Mouse (Mus musculus) MEL (cell line): ENCODE measurements at regions not wholly inside any gene's neighbourhood (a gene's known extent, or its start where the extent isn't known, plus 50 kb on each side); places are given as distances from the start of the nearest gene placed in this dataset.

Experiments used
- DNase-seq: peaks from one replicate; pipeline ENCODE4 v3.0.0; 2011; ENCODE audit warnings: low read depth, low spot score
- H3K27ac ChIP-seq: 2 replicates; pipeline ENCODE4 v1.5.1; 2012; ENCODE audit warnings: low read depth, mild to moderate bottlenecking, control low read depth, low read length, moderate library complexity; ENCODE audit not compliant: control insufficient read depth
- H3K27me3 ChIP-seq, 2 experiments: fragments of 150-350 bp in 1 of 2; sonication (generic) in 1 of 2; 2 replicates each; pipeline ENCODE4 v1.6.1; 2012; ENCODE audit warnings: low read length in 2 of 2, mild to moderate bottlenecking in 2 of 2, improper control_type of control experiment in 1 of 2, moderate library complexity in 1 of 2; ENCODE audit not compliant: insufficient read depth in 2 of 2, control insufficient read depth in 1 of 2
- H3K36me3 ChIP-seq, 2 experiments: 2 replicates each; pipeline ENCODE4 v1.6.1; 2012 to 2014; ENCODE audit warnings: low read length in 2 of 2, improper control_type of control experiment in 1 of 2, inconsistent platforms in 1 of 2, mild to moderate bottlenecking in 1 of 2; ENCODE audit not compliant: insufficient read depth in 2 of 2, control insufficient read depth in 1 of 2
- H3K4me1 ChIP-seq, 2 experiments: fragments of 150-350 bp in 1 of 2; sonication (generic) in 1 of 2; 2 replicates each; pipeline ENCODE4 v1.6.1; 2012; ENCODE audit warnings: low read length in 2 of 2, improper control_type of control experiment in 1 of 2, mild to moderate bottlenecking in 1 of 2; ENCODE audit not compliant: insufficient read depth in 2 of 2, control insufficient read depth in 1 of 2
- H3K4me3 ChIP-seq, 2 experiments: fragments of 150-350 bp in 1 of 2; sonication (generic) in 1 of 2; 2 replicates each; pipeline ENCODE4 v1.5.1; 2012; ENCODE audit warnings: low read depth in 2 of 2, low read length in 2 of 2, mild to moderate bottlenecking in 2 of 2, moderate library complexity in 2 of 2, control low read depth in 1 of 2, improper control_type of control experiment in 1 of 2; ENCODE audit not compliant: control insufficient read depth in 1 of 2, insufficient read depth in 1 of 2
- H3K79me2 ChIP-seq: 2 replicates; pipeline ENCODE4 v1.6.1; 2012; ENCODE audit warnings: mild to moderate bottlenecking, low read length, moderate library complexity; ENCODE audit not compliant: control insufficient read depth, poor library complexity, insufficient read depth
- H3K9ac ChIP-seq: 2 replicates; pipeline ENCODE4 v1.6.1; 2012; ENCODE audit warnings: low read depth, mild to moderate bottlenecking, control low read depth, low read length, moderate library complexity; ENCODE audit not compliant: control insufficient read depth, poor library complexity, severe bottlenecking
- H3K9me3 ChIP-seq: fragments of 150-350 bp; sonication (generic); replicated peaks from 2 replicates; pipeline ENCODE4 v1.6.1; 2012; ENCODE audit warnings: mild to moderate bottlenecking, low read length, improper control_type of control experiment, moderate library complexity; ENCODE audit not compliant: insufficient read depth
- BHLHE40 ChIP-seq: IDR thresholded peaks from 2 replicates; pipeline ENCODE4 v1.6.1; 2012; ENCODE audit warnings: low read depth, mild to moderate bottlenecking, inconsistent platforms, low read length, improper control_type of control experiment, borderline replicate concordance
- CHD1 ChIP-seq: IDR thresholded peaks from 2 replicates; pipeline ENCODE4 v1.6.1; 2012; ENCODE audit warnings: low read depth, mild to moderate bottlenecking, inconsistent platforms, low read length, improper control_type of control experiment
- CHD2 ChIP-seq: IDR thresholded peaks from 2 replicates; pipeline ENCODE4 v1.6.1; 2011; ENCODE audit warnings: low read length, improper control_type of control experiment
- EP300 ChIP-seq, 2 experiments: IDR thresholded peaks; 2 replicates each; pipeline ENCODE4 v1.6.1; 2011; ENCODE audit warnings: improper control_type of control experiment in 2 of 2, low read length in 2 of 2, low read depth in 1 of 2, mild to moderate bottlenecking in 1 of 2
- ETS1 ChIP-seq: IDR thresholded peaks from 2 replicates; pipeline ENCODE4 v1.6.1; 2012; ENCODE audit warnings: low read depth, mild to moderate bottlenecking, inconsistent platforms, low read length, improper control_type of control experiment, moderate library complexity
- GABPA ChIP-seq: IDR thresholded peaks from 2 replicates; pipeline ENCODE4 v1.6.1; 2012; ENCODE audit warnings: low read depth, mild to moderate bottlenecking, inconsistent platforms, low read length, improper control_type of control experiment, moderate library complexity
- GATA1 ChIP-seq: IDR thresholded peaks from 2 replicates; pipeline ENCODE4 v1.6.1; 2011; ENCODE audit warnings: low read depth, low read length, improper control_type of control experiment
- HCFC1 ChIP-seq: IDR thresholded peaks from 2 replicates; pipeline ENCODE4 v1.6.1; 2012; ENCODE audit warnings: low read depth, mild to moderate bottlenecking, inconsistent platforms, low read length, improper control_type of control experiment, moderate library complexity
- MAX ChIP-seq: IDR thresholded peaks from 2 replicates; pipeline ENCODE4 v1.6.1; 2011; ENCODE audit warnings: low read length, improper control_type of control experiment
- MAZ ChIP-seq: IDR thresholded peaks from 2 replicates; pipeline ENCODE4 v1.6.1; 2012; ENCODE audit warnings: low read depth, mild to moderate bottlenecking, inconsistent platforms, low read length, improper control_type of control experiment
- MYC ChIP-seq: IDR thresholded peaks from 2 replicates; pipeline ENCODE4 v1.6.1; 2011; ENCODE audit warnings: low read depth, mild to moderate bottlenecking, low read length, improper control_type of control experiment, moderate library complexity
- NELFE ChIP-seq: IDR thresholded peaks from 2 replicates; pipeline ENCODE4 v1.6.1; 2011; ENCODE audit warnings: low read depth, low read length, improper control_type of control experiment
- NRF1 ChIP-seq: IDR thresholded peaks from 2 replicates; pipeline ENCODE4 v1.6.1; 2014; ENCODE audit warnings: low read depth, mild to moderate bottlenecking, inconsistent platforms, low read length, improper control_type of control experiment, moderate library complexity; ENCODE audit not compliant: poor library complexity, insufficient read depth, severe bottlenecking
- POLR2A ChIP-seq, 2 experiments: IDR thresholded peaks; 2 replicates each; pipeline ENCODE4 v1.6.1; 2011 to 2012; ENCODE audit warnings: low read length in 2 of 2, mild to moderate bottlenecking in 2 of 2, control low read depth in 1 of 2, improper control_type of control experiment in 1 of 2, low read depth in 1 of 2, moderate library complexity in 1 of 2; ENCODE audit not compliant: control insufficient read depth in 1 of 2, insufficient read depth in 1 of 2, poor library complexity in 1 of 2
- RAD21 ChIP-seq: IDR thresholded peaks from 2 replicates; pipeline ENCODE4 v1.6.1; 2011; ENCODE audit warnings: mild to moderate bottlenecking, low read depth, low read length, improper control_type of control experiment
- SIN3A ChIP-seq: IDR thresholded peaks from 2 replicates; pipeline ENCODE4 v1.6.1; 2012; ENCODE audit warnings: low read length, improper control_type of control experiment, inconsistent platforms
- SMC3 ChIP-seq: IDR thresholded peaks from 2 replicates; pipeline ENCODE4 v1.6.1; 2011; ENCODE audit warnings: low read depth, low read length, improper control_type of control experiment
- TBP ChIP-seq: IDR thresholded peaks from 2 replicates; pipeline ENCODE4 v1.8.0; 2011; ENCODE audit warnings: low read depth, low read length, improper control_type of control experiment
- UBTF ChIP-seq: IDR thresholded peaks from 2 replicates; pipeline ENCODE4 v1.6.1; 2012; ENCODE audit warnings: low read depth, mild to moderate bottlenecking, inconsistent platforms, low read length, improper control_type of control experiment, moderate library complexity, borderline replicate concordance; ENCODE audit not compliant: insufficient read depth
- USF1 ChIP-seq: IDR thresholded peaks from 2 replicates; pipeline ENCODE4 v1.6.1; 2014; ENCODE audit warnings: low read depth, mild to moderate bottlenecking, inconsistent platforms, low read length, improper control_type of control experiment, moderate library complexity
- ZMIZ1 ChIP-seq: IDR thresholded peaks from 2 replicates; pipeline ENCODE4 v1.6.1; 2012; ENCODE audit warnings: low read depth, mild to moderate bottlenecking, inconsistent platforms, low read length, improper control_type of control experiment, moderate library complexity
- ZNF384 ChIP-seq: IDR thresholded peaks from 2 replicates; pipeline ENCODE4 v1.6.1; 2012; ENCODE audit warnings: low read depth, mild to moderate bottlenecking, inconsistent platforms, low read length, improper control_type of control experiment

GRCm38 (mm10) chr17:31775037-31775436 lies 80.6 kb downstream of the Sik1 start:
- peaks cover 0 to 8% of the 10 kb centered on the region in 2 experiments; a peak in 2 of 4 replicates for H3K27me3 ChIP-seq
- no peak overlapping the region for H3K27ac ChIP-seq
- no peaks in the 10 kb centered on the region for H3K79me2 ChIP-seq
- H3K9ac ChIP-seq: no peak overlapping the region
- TF ChIP-seq GABPA (no peak), SMC3 (no peak), RAD21 (no peak), MAX (no peak)
- no peaks in the 10 kb centered on the region for H3K9me3 ChIP-seq
- no peaks in the 10 kb centered on the region for H3K4me1 ChIP-seq
- no peak overlapping the region for H3K4me3 ChIP-seq
- H3K36me3 ChIP-seq: no peaks in the 10 kb centered on the region
- no peak for DNase-seq

- DNase-seq: no peak
- TF ChIP-seq CHD2: no peak
- TF ChIP-seq CHD1: no peak
- no peak for TF ChIP-seq HCFC1
- TF ChIP-seq ZMIZ1: no peak
- no peak for TF ChIP-seq TBP
- TF ChIP-seq SIN3A: no peak
- no peak for TF ChIP-seq BHLHE40
- TF ChIP-seq MAZ: no peak
- Histone ChIP-seq H3K4me1 (no peaks in the 10 kb centered on the region), H3K4me3 (no peak overlapping the region), H3K36me3 (no peaks in the 10 kb centered on the region), H3K79me2 (no peaks in the 10 kb centered on the region), H3K9ac (no peak overlapping the region), H3K27me3 (peaks cover 0 to 8% of the 10 kb centered on the region in 2 experiments; a peak in 2 of 4 replicates), H3K9me3 (no peaks in the 10 kb centered on the region), H3K27ac (no peak overlapping the region)
Measured at GRCm38 (mm10) chr17:31775966-31776365, 79.6 kb downstream of the Sik1 start.

- H3K9me3 ChIP-seq: no peaks in the 10 kb centered on the region
- no peaks in the 10 kb centered on the region for H3K36me3 ChIP-seq
- H3K27ac ChIP-seq: no peak overlapping the region
- no peaks in the 10 kb centered on the region for H3K4me1 ChIP-seq
- no peak for DNase-seq
- no peak overlapping the region for H3K9ac ChIP-seq
- H3K79me2 ChIP-seq: no peaks in the 10 kb centered on the region
- no peak overlapping the region for H3K4me3 ChIP-seq
- peaks cover 0 to 8% of the 10 kb centered on the region in 2 experiments; a peak in 2 of 4 replicates for H3K27me3 ChIP-seq
- TF ChIP-seq UBTF: no peak
- no peak for TF ChIP-seq ETS1
- no peak for TF ChIP-seq USF1
- no peak for TF ChIP-seq GABPA
- TF ChIP-seq HCFC1: no peak
- no peak for TF ChIP-seq ZNF384
- no peak for TF ChIP-seq GATA1
- TF ChIP-seq EP300 (IDR thresholded peaks at IDR 0.05; ENCODE audit: low read depth in 1 of 2, low read length in 2 of 2): no peak
- TF ChIP-seq POLR2A (IDR thresholded peaks at IDR 0.05; ENCODE audit: control insufficient read depth in 1 of 2, insufficient read depth in 1 of 2, low read depth in 1 of 2, low read length in 2 of 2, poor library complexity in 1 of 2): no peak
- TF ChIP-seq NRF1: no peak
- no peak for TF ChIP-seq MYC
- TF ChIP-seq NELFE: no peak
Measured at GRCm38 (mm10) chr17:31776949-31777607, 78.5 kb downstream of the Sik1 start.
